Mouse (Mus musculus) MEL (cell line): ENCODE data around the gene Ap1m1. TPM values are rescaled to one million over a fixed set of nuclear protein-coding genes. Genes with fewer than 3 reads are reported as not detected.

Experiments used
- DNase-seq: peaks from one replicate; pipeline ENCODE4 v3.0.0; 2011; ENCODE audit warnings: low read depth, low spot score
- H3K27ac ChIP-seq: 2 replicates; pipeline ENCODE4 v1.5.1; 2012; ENCODE audit warnings: low read depth, mild to moderate bottlenecking, control low read depth, low read length, moderate library complexity; ENCODE audit not compliant: control insufficient read depth
- H3K27me3 ChIP-seq, 2 experiments: fragments of 150-350 bp in 1 of 2; sonication (generic) in 1 of 2; 2 replicates each; pipeline ENCODE4 v1.6.1; 2012; ENCODE audit warnings: low read length in 2 of 2, mild to moderate bottlenecking in 2 of 2, improper control_type of control experiment in 1 of 2, moderate library complexity in 1 of 2; ENCODE audit not compliant: insufficient read depth in 2 of 2, control insufficient read depth in 1 of 2
- H3K36me3 ChIP-seq, 2 experiments: 2 replicates each; pipeline ENCODE4 v1.6.1; 2012 to 2014; ENCODE audit warnings: low read length in 2 of 2, improper control_type of control experiment in 1 of 2, inconsistent platforms in 1 of 2, mild to moderate bottlenecking in 1 of 2; ENCODE audit not compliant: insufficient read depth in 2 of 2, control insufficient read depth in 1 of 2
- H3K4me1 ChIP-seq, 2 experiments: fragments of 150-350 bp in 1 of 2; sonication (generic) in 1 of 2; 2 replicates each; pipeline ENCODE4 v1.6.1; 2012; ENCODE audit warnings: low read length in 2 of 2, improper control_type of control experiment in 1 of 2, mild to moderate bottlenecking in 1 of 2; ENCODE audit not compliant: insufficient read depth in 2 of 2, control insufficient read depth in 1 of 2
- H3K4me3 ChIP-seq, 2 experiments: fragments of 150-350 bp in 1 of 2; sonication (generic) in 1 of 2; 2 replicates each; pipeline ENCODE4 v1.5.1; 2012; ENCODE audit warnings: low read depth in 2 of 2, low read length in 2 of 2, mild to moderate bottlenecking in 2 of 2, moderate library complexity in 2 of 2, control low read depth in 1 of 2, improper control_type of control experiment in 1 of 2; ENCODE audit not compliant: control insufficient read depth in 1 of 2, insufficient read depth in 1 of 2
- H3K79me2 ChIP-seq: 2 replicates; pipeline ENCODE4 v1.6.1; 2012; ENCODE audit warnings: mild to moderate bottlenecking, low read length, moderate library complexity; ENCODE audit not compliant: control insufficient read depth, poor library complexity, insufficient read depth
- H3K9ac ChIP-seq: 2 replicates; pipeline ENCODE4 v1.6.1; 2012; ENCODE audit warnings: low read depth, mild to moderate bottlenecking, control low read depth, low read length, moderate library complexity; ENCODE audit not compliant: control insufficient read depth, poor library complexity, severe bottlenecking
- H3K9me3 ChIP-seq: fragments of 150-350 bp; sonication (generic); replicated peaks from 2 replicates; pipeline ENCODE4 v1.6.1; 2012; ENCODE audit warnings: mild to moderate bottlenecking, low read length, improper control_type of control experiment, moderate library complexity; ENCODE audit not compliant: insufficient read depth
- BHLHE40 ChIP-seq: IDR thresholded peaks from 2 replicates; pipeline ENCODE4 v1.6.1; 2012; ENCODE audit warnings: low read depth, mild to moderate bottlenecking, inconsistent platforms, low read length, improper control_type of control experiment, borderline replicate concordance
- CTCF ChIP-seq, 3 experiments: IDR thresholded peaks in 2 of 3; conservative IDR thresholded peaks in 1 of 3; 2 replicates each; pipeline ENCODE4 v1.5.1; 2011 to 2012; ENCODE audit warnings: low read length in 3 of 3, low read depth in 2 of 3, mild to moderate bottlenecking in 2 of 3, improper control_type of control experiment in 1 of 3, inconsistent platforms in 1 of 3, mixed read lengths in 1 of 3, moderate library complexity in 1 of 3; ENCODE audit not compliant: control insufficient read depth in 1 of 3, insufficient read depth in 1 of 3, poor library complexity in 1 of 3, severe bottlenecking in 1 of 3
- E2F4 ChIP-seq: IDR thresholded peaks from 2 replicates; pipeline ENCODE4 v1.6.1; 2011; ENCODE audit warnings: low read depth, low read length, improper control_type of control experiment, borderline replicate concordance
- ELF1 ChIP-seq: IDR thresholded peaks from 2 replicates; pipeline ENCODE4 v1.6.1; 2014; ENCODE audit warnings: low read depth, mild to moderate bottlenecking, inconsistent platforms, low read length, improper control_type of control experiment, moderate library complexity
- EP300 ChIP-seq, 2 experiments: IDR thresholded peaks; 2 replicates each; pipeline ENCODE4 v1.6.1; 2011; ENCODE audit warnings: improper control_type of control experiment in 2 of 2, low read length in 2 of 2, low read depth in 1 of 2, mild to moderate bottlenecking in 1 of 2
- ETS1 ChIP-seq: IDR thresholded peaks from 2 replicates; pipeline ENCODE4 v1.6.1; 2012; ENCODE audit warnings: low read depth, mild to moderate bottlenecking, inconsistent platforms, low read length, improper control_type of control experiment, moderate library complexity
- GABPA ChIP-seq: IDR thresholded peaks from 2 replicates; pipeline ENCODE4 v1.6.1; 2012; ENCODE audit warnings: low read depth, mild to moderate bottlenecking, inconsistent platforms, low read length, improper control_type of control experiment, moderate library complexity
- GATA1 ChIP-seq: IDR thresholded peaks from 2 replicates; pipeline ENCODE4 v1.6.1; 2011; ENCODE audit warnings: low read depth, low read length, improper control_type of control experiment
- HCFC1 ChIP-seq: IDR thresholded peaks from 2 replicates; pipeline ENCODE4 v1.6.1; 2012; ENCODE audit warnings: low read depth, mild to moderate bottlenecking, inconsistent platforms, low read length, improper control_type of control experiment, moderate library complexity
- JUND ChIP-seq: IDR thresholded peaks from 2 replicates; pipeline ENCODE4 v1.6.1; 2011; ENCODE audit warnings: low read depth, mild to moderate bottlenecking, improper control_type of control experiment, low read length
- MAFK ChIP-seq: IDR thresholded peaks from 2 replicates; pipeline ENCODE4 v1.6.1; 2011; ENCODE audit warnings: low read depth, mild to moderate bottlenecking, low read length, improper control_type of control experiment, borderline replicate concordance
- MAX ChIP-seq: IDR thresholded peaks from 2 replicates; pipeline ENCODE4 v1.6.1; 2011; ENCODE audit warnings: low read length, improper control_type of control experiment
- MAZ ChIP-seq: IDR thresholded peaks from 2 replicates; pipeline ENCODE4 v1.6.1; 2012; ENCODE audit warnings: low read depth, mild to moderate bottlenecking, inconsistent platforms, low read length, improper control_type of control experiment
- NRF1 ChIP-seq: IDR thresholded peaks from 2 replicates; pipeline ENCODE4 v1.6.1; 2014; ENCODE audit warnings: low read depth, mild to moderate bottlenecking, inconsistent platforms, low read length, improper control_type of control experiment, moderate library complexity; ENCODE audit not compliant: poor library complexity, insufficient read depth, severe bottlenecking
- POLR2AphosphoS5 ChIP-seq: IDR thresholded peaks from 2 replicates; pipeline ENCODE4 v1.6.1; 2012; ENCODE audit warnings: low read depth, borderline replicate concordance, mild to moderate bottlenecking, inconsistent platforms, low read length, moderate library complexity, mixed read lengths
- RAD21 ChIP-seq: IDR thresholded peaks from 2 replicates; pipeline ENCODE4 v1.6.1; 2011; ENCODE audit warnings: mild to moderate bottlenecking, low read depth, low read length, improper control_type of control experiment
- RCOR1 ChIP-seq: IDR thresholded peaks from 2 replicates; pipeline ENCODE4 v1.6.1; 2012; ENCODE audit warnings: low read depth, mild to moderate bottlenecking, inconsistent platforms, low read length, improper control_type of control experiment
- SIN3A ChIP-seq: IDR thresholded peaks from 2 replicates; pipeline ENCODE4 v1.6.1; 2012; ENCODE audit warnings: low read length, improper control_type of control experiment, inconsistent platforms
- TAL1 ChIP-seq: IDR thresholded peaks from 2 replicates; pipeline ENCODE4 v1.6.1; 2012; ENCODE audit warnings: mild to moderate bottlenecking, inconsistent platforms, low read length, moderate library complexity, mixed read lengths
- TCF12 ChIP-seq: IDR thresholded peaks from 2 replicates; pipeline ENCODE4 v1.6.1; 2014; ENCODE audit warnings: low read depth, mild to moderate bottlenecking, inconsistent platforms, low read length, improper control_type of control experiment, moderate library complexity
- UBTF ChIP-seq: IDR thresholded peaks from 2 replicates; pipeline ENCODE4 v1.6.1; 2012; ENCODE audit warnings: low read depth, mild to moderate bottlenecking, inconsistent platforms, low read length, improper control_type of control experiment, moderate library complexity, borderline replicate concordance; ENCODE audit not compliant: insufficient read depth
- ZC3H11A ChIP-seq: IDR thresholded peaks from 2 replicates; pipeline ENCODE4 v1.6.1; 2012; ENCODE audit warnings: low read depth, mild to moderate bottlenecking, inconsistent platforms, low read length, improper control_type of control experiment
- ZNF384 ChIP-seq: IDR thresholded peaks from 2 replicates; pipeline ENCODE4 v1.6.1; 2012; ENCODE audit warnings: low read depth, mild to moderate bottlenecking, inconsistent platforms, low read length, improper control_type of control experiment
- polyA plus RNA-seq, 2 experiments: library from polyadenylated mRNA; stranded (reverse) in 1 of 2; unstranded in 1 of 2; fragments of >175 nt in 1 of 2; fragments of >200 nt in 1 of 2; gene quantifications; 2 replicates each; pipeline versions ENCODE4 v1.2.1 to v1.2.4; 2012; ENCODE audit warnings: low replicate concordance in 2 of 2, low read depth in 1 of 2; ENCODE audit not compliant: insufficient read length in 2 of 2, insufficient read depth in 1 of 2, missing spikeins in 1 of 2
- total RNA-seq: library from RNA; depleted of rRNA; stranded (reverse); fragments of 300-350 nt; gene quantifications from 2 replicates; pipeline ENCODE4 v1.2.3, GENCODE M21; 2012

Gene Ap1m1
- total and polyA plus RNA-seq, 3 experiments, result 47.4 to 117 TPM; not detected in 1

DNA sequence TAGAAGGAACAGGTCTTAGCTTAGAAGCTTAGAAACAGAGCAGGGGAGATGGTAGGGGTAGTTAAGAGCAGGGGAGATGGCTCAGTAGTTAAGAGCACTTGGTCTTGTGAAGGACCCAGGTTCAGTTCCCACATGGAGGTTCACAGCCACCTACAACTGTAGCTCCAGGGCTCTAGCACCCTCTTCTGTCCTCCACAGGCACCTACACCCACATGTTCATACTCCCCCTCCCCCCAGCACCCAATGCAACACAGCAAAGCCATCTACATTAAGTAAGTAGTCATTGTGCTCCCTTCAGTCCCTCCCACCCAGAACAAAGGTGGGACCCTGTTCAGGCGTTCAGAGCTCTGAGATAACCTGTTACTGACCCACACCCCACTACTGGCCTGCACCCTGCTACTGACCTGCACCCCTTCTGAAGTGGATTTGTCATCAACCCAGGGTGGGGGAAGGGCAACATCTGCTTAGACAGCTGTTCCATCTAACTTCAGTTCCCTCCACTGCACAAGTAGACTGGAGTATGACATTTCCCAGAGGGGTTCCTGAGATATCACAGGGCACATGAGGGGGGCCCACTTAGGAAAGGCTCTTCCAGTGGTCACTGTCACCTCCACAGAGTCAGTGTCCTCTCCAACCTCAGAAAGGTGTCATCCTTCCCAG, 33.4 kb downstream of the Ap1m1 start:
- no peak overlapping the region for H3K27ac ChIP-seq
- DNase-seq, result no peak
- peaks cover 0 to 21% of the 10 kb centered on the region in 2 experiments; a peak in 2 of 4 replicates for H3K36me3 ChIP-seq
- H3K27me3 ChIP-seq, result no peaks in the 10 kb centered on the region
- TF ChIP-seq BHLHE40 (no peak), RAD21 (no peak; the same call in none of the 2 replicates), CTCF (IDR thresholded peaks at IDR 0.05 in 2 of 3, conservative IDR thresholded peaks at IDR 0.05 in 1 of 3; ENCODE audit: control insufficient read depth in 1 of 3, insufficient read depth in 1 of 3, low read depth in 2 of 3, low read length in 3 of 3, poor library complexity in 1 of 3, severe bottlenecking in 1 of 3) (peak in 2 of 3 experiments; percentile 26 to 27; a peak in 5 of 6 replicates), ZNF384 (no peak), HCFC1 (no peak), ELF1 (no peak)
- TF ChIP-seq, all 39 proteins: peak for 1
- Histone ChIP-seq H3K79me2 (no peaks in the 10 kb centered on the region), H3K4me1 (peaks cover 6 to 39% of the 10 kb centered on the region in 2 experiments; a peak in 3 of 4 replicates), H3K4me3 (no peak overlapping the region), H3K9me3 (no peaks in the 10 kb centered on the region), H3K9ac (no peak overlapping the region)

DNA sequence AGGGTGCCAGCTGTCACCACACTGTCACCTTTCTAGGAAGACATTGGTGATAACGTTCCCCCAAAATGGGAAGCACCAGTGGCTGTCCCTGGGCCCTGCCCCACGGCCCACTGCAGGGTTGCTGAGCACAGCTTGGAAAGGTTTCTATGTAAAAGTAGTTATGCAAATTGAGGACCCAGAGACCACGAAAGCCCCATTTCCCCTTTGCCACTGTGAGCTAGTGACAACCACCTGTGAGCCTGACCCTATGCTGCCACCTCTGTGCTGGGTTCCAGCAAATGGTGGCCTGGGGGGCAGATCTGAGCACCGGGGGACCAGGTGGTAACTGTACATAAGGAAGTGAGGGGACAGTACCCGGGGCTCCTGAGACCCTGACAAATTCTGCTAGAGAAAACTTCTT, 34.0 kb downstream of the Ap1m1 start:
- Histone ChIP-seq H3K27ac (no peak overlapping the region), H3K4me3 (no peak overlapping the region), H3K4me1 (peaks cover 6 to 34% of the 10 kb centered on the region in 2 experiments; a peak in 3 of 4 replicates), H3K36me3 (peaks cover 0 to 21% of the 10 kb centered on the region in 2 experiments; a peak in 2 of 4 replicates), H3K9me3 (no peaks in the 10 kb centered on the region), H3K9ac (no peak overlapping the region), H3K27me3 (no peaks in the 10 kb centered on the region), H3K79me2 (no peaks in the 10 kb centered on the region)
- no peak for TF ChIP-seq JUND
- no peak for TF ChIP-seq E2F4
- no peak for TF ChIP-seq MAX
- TF ChIP-seq ZC3H11A, result no peak
- TF ChIP-seq UBTF, result no peak
- TF ChIP-seq BHLHE40, result no peak
- no peak for TF ChIP-seq POLR2AphosphoS5
- no peak for DNase-seq

DNA sequence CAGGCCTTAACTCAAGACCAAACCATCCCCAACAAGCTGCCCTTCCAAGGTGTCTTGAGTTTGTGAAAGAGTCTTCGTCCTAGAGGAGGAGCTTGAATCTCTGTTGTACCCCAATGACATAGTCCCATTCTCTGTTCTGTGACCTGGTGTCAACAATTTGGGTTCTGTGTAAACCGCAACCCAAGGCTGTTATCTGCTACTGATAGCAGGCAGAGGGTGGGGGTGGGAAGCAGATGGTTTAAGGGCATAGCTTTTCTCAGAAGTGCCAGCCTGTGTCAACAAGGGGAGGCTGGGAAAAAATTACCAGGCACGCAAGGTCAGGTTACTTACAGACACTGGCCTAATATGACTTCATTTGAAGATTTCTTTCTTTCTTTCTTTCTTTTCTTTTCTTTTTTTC, 37.4 kb downstream of the Ap1m1 start:
- peaks cover 0 to 1% of the 10 kb centered on the region in 2 experiments; a peak in 1 of 4 replicates for H3K27me3 ChIP-seq
- H3K79me2 ChIP-seq, result no peaks in the 10 kb centered on the region
- H3K4me3 ChIP-seq, result no peak overlapping the region
- H3K4me1 ChIP-seq, result peaks cover 6 to 18% of the 10 kb centered on the region in 2 experiments; a peak in 3 of 4 replicates
- no peak overlapping the region for H3K9ac ChIP-seq
- H3K9me3 ChIP-seq, result no peaks in the 10 kb centered on the region
- DNase-seq, result peak; percentile 62
- H3K27ac ChIP-seq, result no peak overlapping the region
- peaks cover 0 to 8% of the 10 kb centered on the region in 2 experiments; a peak in 2 of 4 replicates for H3K36me3 ChIP-seq
- TF ChIP-seq TCF12 (peak; percentile 83), ZNF384 (peak; percentile 76), MAFK (peak; percentile 41; the same call in 1 of the 2 replicates), MAZ (peak; percentile 59; the same call in 1 of the 2 replicates), BHLHE40 (peak; percentile 25; the same call in 1 of the 2 replicates), EP300 (IDR thresholded peaks at IDR 0.05; ENCODE audit: low read depth in 1 of 2, low read length in 2 of 2) (peak; percentile 72 to 80), ETS1 (peak; percentile 69; the same call in 1 of the 2 replicates), TAL1 (peak; percentile 58), GABPA (no peak), UBTF (no peak), E2F4 (no peak), SIN3A (peak; percentile 60), NRF1 (no peak), GATA1 (peak; percentile 85), RCOR1 (peak; percentile 89)
